Mouse (Mus musculus) olfactory bulb, adult 2 months (tissue): ENCODE data around the gene Tgfb1.

Experiments
- CTCF ChIP-seq: fragments of 200-500 bp; IDR thresholded peaks from 2 replicates; pipeline ENCODE4 v1.5.1; 2012; ENCODE audit warnings: low read depth, mild to moderate bottlenecking, low read length, moderate library complexity; ENCODE audit not compliant: insufficient read depth
- POLR2A ChIP-seq: fragments of 200-500 bp; IDR thresholded peaks from 2 replicates; pipeline ENCODE4 v1.6.1; 2012; ENCODE audit warnings: mild to moderate bottlenecking, low read depth, low read length, moderate library complexity; ENCODE audit not compliant: insufficient read depth

DNA sequence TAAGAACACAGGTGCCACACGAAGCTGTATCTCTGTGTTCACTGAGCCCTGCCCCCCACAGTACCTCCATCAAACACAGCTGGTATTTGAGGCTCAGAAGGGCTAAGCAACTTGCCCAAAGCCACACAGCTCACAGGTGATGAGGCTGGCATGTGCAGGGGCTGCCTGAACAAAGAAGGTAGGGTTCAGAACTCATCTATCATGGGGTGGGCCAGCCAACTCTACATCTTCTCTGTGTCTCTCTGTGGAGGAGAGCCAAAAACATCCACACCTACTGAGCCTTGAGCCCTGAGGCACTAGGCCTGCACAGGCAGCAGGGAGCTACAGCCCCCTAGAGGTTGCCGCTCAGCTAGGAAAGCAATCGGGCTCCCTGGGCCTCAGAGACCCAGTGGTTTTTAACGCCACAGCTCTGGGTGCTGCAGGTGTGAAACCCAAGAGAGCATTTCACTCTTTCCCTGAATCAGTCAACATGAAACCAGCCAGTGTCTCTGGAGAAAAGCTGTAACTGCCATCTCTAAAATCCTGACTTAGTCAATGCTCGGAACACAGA lies 39.2 kb upstream of the Tgfb1 start:
- no peak for TF ChIP-seq POLR2A
- no peak for TF ChIP-seq CTCF
